ENCODE assay signal across 19 mouse cellular contexts in the genomic region with DNA sequence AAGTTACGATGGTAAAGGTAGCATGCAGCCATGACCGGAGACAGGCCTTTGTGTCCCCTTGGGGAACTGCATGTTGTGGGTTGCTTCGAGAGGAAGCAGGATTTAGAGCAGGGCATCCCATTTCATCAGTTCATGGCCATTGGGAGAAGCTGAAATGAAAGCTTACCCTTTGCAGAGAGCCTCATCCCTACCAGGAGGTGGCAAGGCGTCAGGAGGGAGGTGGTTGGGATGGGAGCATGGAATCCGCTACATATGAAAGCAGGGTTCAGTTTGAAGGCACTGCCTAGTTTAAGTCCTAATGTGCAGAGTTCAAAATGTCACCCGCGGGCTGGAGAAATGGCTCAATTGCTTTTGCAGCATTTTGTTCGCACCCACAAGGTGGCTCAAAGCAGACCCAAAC. TPM values are rescaled to one million over a fixed set of nuclear protein-coding genes. Genes with fewer than 3 reads are reported as not detected.
"Had no signal": no experiment of that assay in that cellular context is flagged by ENCODE, and none has a peak within 500 bp of the region (broad histone marks: within the 10 kb centered on the region; RNA-seq: fewer than 3 reads in every experiment).

No protein-coding gene starts in this region.

- DNase-seq: retina, postnatal 1 day; right cerebral cortex, adult 18-20 months; right cerebral cortex, postnatal 14 days; right cerebral cortex, postnatal 25 days; right cerebral cortex, postnatal 4 days; spleen, adult 18-20 months; thymus, adult 18-20 months; thymus, adult 2 months; thymus, postnatal 14 days; thymus, postnatal 25 days; thymus, postnatal 36 days; thymus, postnatal 4 days had no signal

- H3K4me2 ChIP-seq: neural tube, embryonic 12.5 days; neural tube, embryonic 13.5 days; neural tube, embryonic 15.5 days; stomach, embryonic 15.5 days had no signal

- H3K27me3 ChIP-seq: neural tube, embryonic 12.5 days; neural tube, embryonic 13.5 days; neural tube, embryonic 15.5 days; stomach, embryonic 15.5 days had no signal

- H3K4me3 ChIP-seq: neural tube, embryonic 12.5 days; neural tube, embryonic 13.5 days; neural tube, embryonic 15.5 days; stomach, embryonic 15.5 days had no signal

- H3K4me1 ChIP-seq: neural tube, embryonic 12.5 days; neural tube, embryonic 13.5 days; stomach, embryonic 15.5 days had no signal

- H3K9me3 ChIP-seq: neural tube, embryonic 12.5 days; neural tube, embryonic 13.5 days; neural tube, embryonic 15.5 days; stomach, embryonic 15.5 days had no signal

- H3K9ac ChIP-seq: neural tube, embryonic 12.5 days; neural tube, embryonic 13.5 days; neural tube, embryonic 15.5 days; stomach, embryonic 15.5 days had no signal

- H3K27ac ChIP-seq: neural tube, embryonic 12.5 days; neural tube, embryonic 13.5 days; neural tube, embryonic 15.5 days; stomach, embryonic 15.5 days; stomach, postnatal 0 days had no signal

RNA-seq across cellular contexts. Expression of a gene that starts 14.0 kb away (rescaled TPM):
- polyA plus RNA-seq: small intestine, adult 2 months; spleen, adult 2 months had no signal
